Mouse (Mus musculus): Measurements from ENCODE around the gene Fam216a. TPM values are rescaled to one million over a fixed set of nuclear protein-coding genes. Genes with fewer than 3 reads are reported as not detected.
"Not testable (repeated sequence)": the region's sequence is repeated elsewhere in the genome, so short reads cannot be mapped to it uniquely, and the experiment has no call there.

Fam216a gene
- polyA plus RNA-seq (2015; fragmentation: Nextera tagmentation; extraction: Ambion mirVana), result 85.9 and 86.9 TPM in 2 replicates

DNA sequence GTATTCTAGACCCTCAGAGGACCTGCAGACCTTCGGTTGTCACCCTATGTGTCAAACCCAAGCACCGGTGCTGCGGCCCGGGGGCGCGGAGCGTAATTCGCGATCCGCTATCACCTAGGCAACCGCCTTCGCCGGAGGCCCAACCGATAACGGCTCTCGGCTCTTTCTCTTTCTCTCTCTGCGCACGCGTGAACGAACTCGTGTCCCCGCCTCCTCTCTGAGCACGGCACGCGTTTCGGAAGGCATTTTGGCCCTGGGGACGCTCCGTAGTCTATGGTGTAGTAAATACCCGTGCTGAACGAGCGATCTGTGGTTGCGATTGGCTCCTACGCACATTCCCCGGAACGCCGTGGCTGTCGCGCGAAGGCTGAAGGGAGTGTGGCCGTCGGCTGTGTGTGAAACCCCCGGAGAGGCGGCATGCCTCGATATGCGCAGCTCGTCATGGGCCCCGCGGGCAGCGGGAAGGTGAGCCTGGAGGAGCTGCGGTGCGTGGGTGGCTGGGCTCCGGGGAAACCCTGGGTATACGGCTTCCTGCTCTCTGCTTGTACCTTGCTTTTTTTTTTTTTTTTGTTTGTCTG lies at the start of gene Fam216a:
Gene Fam216a, minus strand, starts transcription at position 173 of the 578 bp plus-strand sequence.
- peak; percentile 88 for ATAC-seq (ENCODE audit: insufficient number of reproducible peaks, insufficient read depth, low FRiP score, low TSS enrichment, low read depth)

DNA sequence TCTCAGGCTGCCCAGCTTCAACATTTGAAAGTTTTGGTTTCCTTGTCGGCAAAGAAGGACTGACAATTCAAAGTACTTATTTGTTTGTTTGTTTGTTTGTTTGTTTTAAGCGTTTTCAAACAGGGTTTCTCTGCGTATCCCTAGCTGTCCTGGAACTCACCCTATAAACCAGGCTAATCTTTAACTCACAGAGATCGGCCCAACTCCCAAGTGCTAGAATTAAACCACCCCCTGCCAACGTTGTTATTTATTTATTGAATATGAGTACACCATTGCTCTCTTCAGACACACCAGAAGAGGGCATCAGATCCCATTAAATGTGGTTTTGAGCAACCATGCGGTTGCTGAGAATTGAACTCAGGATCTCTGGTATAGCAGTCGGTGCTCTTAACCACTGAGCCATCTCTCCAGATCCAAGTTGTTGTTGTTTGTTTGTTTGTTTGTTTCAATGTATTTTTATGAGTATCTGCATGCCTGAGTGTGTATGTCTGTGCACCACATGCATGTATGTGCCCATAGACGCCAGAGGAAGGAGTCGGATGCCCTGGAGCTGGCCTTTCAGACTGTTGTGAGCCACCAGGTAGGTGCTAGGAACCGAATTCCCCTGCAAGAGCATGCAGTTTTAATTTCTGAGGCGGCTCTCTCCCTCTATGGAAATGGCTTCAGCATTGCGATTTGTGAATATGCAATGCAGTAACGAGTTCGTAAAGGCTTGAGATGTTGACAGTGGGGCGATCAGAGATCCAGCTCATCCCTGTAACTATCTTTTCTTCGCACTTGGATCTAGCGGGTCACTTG lies 49.3 kb upstream of the Fam216a start, which contains the start of gene Anapc7:
Gene Anapc7, plus strand, starts transcription at position 423 of the 798 bp plus-strand sequence.
- Histone ChIP-seq H3K9me3 (no peaks in the 10 kb centered on the region), H3K27ac (peak within 1 kb of the TSS; percentile 94), H3K4me3 (peak within 1 kb of the TSS; percentile 96), H3K36me3 (peaks cover 5% of the 10 kb centered on the region; the same call in 1 of the 2 replicates), H3K27me3 (no peaks in the 10 kb centered on the region), H3K4me1 (peaks cover 12% of the 10 kb centered on the region), H3K9ac (peak within 1 kb of the TSS; percentile 98), H3K4me2 (peak within 1 kb of the TSS; percentile 92)
- ATAC-seq (ENCODE audit: insufficient number of reproducible peaks, insufficient read depth, low FRiP score, low TSS enrichment, low read depth), result no peak
- 21% methylated on average over 17 of the region's 17 CpGs for WGBS

More for the DNA sequence above, at the start of gene Fam216a:
- peaks cover 48% of the 10 kb centered on the region for H3K36me3 ChIP-seq
- peak within 1 kb of the TSS; percentile 95 for H3K27ac ChIP-seq
- no peaks in the 10 kb centered on the region for H3K9me3 ChIP-seq
- peak within 1 kb of the TSS; percentile 68 for H3K4me2 ChIP-seq
- under 1% methylated on average over 53 of the region's 53 CpGs for WGBS
- no peaks in the 10 kb centered on the region for H3K27me3 ChIP-seq
- peak within 1 kb of the TSS; percentile 87 for H3K9ac ChIP-seq
- H3K4me1 ChIP-seq, result peaks cover 20% of the 10 kb centered on the region
- peak within 1 kb of the TSS; percentile 81 for H3K4me3 ChIP-seq

DNA sequence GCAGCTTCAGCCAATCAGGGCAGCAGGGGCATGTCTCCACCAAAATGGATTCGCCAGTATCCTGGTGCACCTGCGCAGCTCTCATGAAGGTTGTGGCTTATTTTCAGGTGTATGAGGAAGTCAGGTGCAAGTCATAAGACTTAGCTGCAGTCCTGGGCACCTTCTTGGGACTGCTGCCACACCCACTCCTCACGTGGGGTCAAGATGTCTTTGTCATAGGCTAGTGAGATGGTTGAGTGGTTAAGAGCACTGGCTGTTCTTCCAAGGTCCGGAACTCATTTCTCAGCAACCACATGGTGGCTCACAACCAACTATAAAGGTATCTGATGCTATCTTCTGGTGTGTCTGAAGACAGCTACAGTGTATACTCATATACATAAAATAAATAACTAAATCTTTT lies 48.5 kb upstream of the Fam216a start:
- H3K27me3 ChIP-seq; H3K9ac ChIP-seq; H3K9me3 ChIP-seq; H3K36me3 ChIP-seq; H3K4me2 ChIP-seq; ATAC-seq (ENCODE audit: insufficient number of reproducible peaks, insufficient read depth, low FRiP score, low TSS enrichment, low read depth); H3K27ac ChIP-seq; H3K4me3 ChIP-seq: not testable (repeated sequence)
- WGBS, result 61% methylated on average over 4 of the region's 4 CpGs
- H3K4me1 ChIP-seq, result peaks cover 12% of the 10 kb centered on the region

DNA sequence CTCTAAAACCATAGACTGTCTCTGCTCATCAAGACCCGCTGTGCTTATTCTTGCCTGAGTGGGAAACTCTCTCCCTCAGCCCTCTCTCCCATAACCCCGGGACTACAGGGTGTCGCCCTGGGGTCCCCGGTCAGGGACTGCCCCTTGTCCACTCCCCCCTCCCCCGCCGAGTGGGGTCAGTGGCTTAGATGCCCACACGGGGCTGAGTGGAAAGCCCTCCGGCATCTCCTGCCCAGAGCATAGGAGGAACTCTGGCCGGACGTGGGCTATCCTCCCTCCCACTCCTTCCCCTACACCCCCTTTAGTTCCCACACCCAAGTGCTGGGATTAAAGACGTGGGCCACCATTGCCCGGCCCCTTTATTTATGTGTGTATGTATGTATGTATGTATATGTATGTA lies 43.3 kb upstream of the Fam216a start:
- Histone ChIP-seq H3K27me3 (no peaks in the 10 kb centered on the region), H3K27ac (no peak overlapping the region), H3K9me3 (no peaks in the 10 kb centered on the region; the same call in 1 of the 2 replicates), H3K36me3 (no peaks in the 10 kb centered on the region), H3K4me1 (no peaks in the 10 kb centered on the region), H3K4me3 (no peak overlapping the region), H3K4me2 (no peak overlapping the region), H3K9ac (no peak overlapping the region)
- ATAC-seq (ENCODE audit: insufficient number of reproducible peaks, insufficient read depth, low FRiP score, low TSS enrichment, low read depth), result no peak
- 86% methylated on average over 12 of the region's 12 CpGs for WGBS

DNA sequence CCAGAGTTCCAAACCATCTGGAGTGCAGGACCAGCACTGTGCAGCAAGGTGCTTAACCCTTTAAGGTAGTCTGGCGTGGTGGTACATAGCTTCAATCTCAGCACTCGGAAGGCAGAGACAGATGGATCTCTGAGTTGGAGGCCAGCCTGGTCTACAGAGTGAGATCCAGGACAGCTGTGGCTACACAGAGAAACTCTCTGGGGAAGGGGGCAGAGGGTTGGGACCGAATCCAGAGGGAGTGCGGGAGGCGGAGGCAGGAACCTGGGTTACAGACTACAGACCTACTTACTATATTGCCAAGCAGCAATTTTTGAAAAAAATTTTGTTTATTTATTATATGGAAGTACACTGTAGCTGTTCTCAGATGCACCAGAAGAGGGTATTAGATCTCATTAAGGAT lies 42.2 kb upstream of the Fam216a start:
- Histone ChIP-seq H3K4me3 (no peak overlapping the region), H3K4me1 (no peaks in the 10 kb centered on the region), H3K9ac (no peak overlapping the region), H3K27ac (no peak overlapping the region), H3K27me3 (no peaks in the 10 kb centered on the region), H3K4me2 (no peak overlapping the region), H3K36me3 (0 out of 2 replicates have a peak, but pooled peaks cover 8% of the 10 kb centered on the region), H3K9me3 (no peaks in the 10 kb centered on the region; the same call in 1 of the 2 replicates)
- WGBS, result 93% methylated on average over 5 of the region's 5 CpGs
- ATAC-seq (ENCODE audit: insufficient number of reproducible peaks, insufficient read depth, low FRiP score, low TSS enrichment, low read depth), result no peak

DNA sequence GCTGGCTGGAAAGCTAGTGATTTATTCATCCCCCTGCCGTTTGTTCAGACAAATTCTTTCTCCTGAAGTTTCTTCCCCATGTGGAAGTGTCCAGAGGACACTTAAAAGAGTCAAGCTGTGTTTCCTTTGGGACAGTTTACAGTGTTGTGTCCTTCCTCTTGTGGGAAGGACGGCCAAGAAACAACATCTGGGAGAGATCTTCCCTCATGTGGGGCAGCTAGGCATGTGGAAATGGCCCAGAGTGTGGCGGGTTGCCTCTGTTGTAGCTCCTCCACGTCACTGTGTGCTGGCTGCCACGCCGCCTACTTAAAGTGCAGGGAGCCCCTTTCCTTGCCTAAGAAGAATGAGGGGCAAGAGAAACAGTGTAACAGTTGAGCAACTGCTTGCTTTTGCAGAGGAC lies 40.7 kb upstream of the Fam216a start:
- no peak overlapping the region for H3K4me2 ChIP-seq
- H3K27ac ChIP-seq, result no peak overlapping the region
- no peaks in the 10 kb centered on the region; the same call in 1 of the 2 replicates for H3K9me3 ChIP-seq
- no peak overlapping the region for H3K4me3 ChIP-seq
- H3K4me1 ChIP-seq, result no peaks in the 10 kb centered on the region
- 59% methylated on average over 6 of the region's 6 CpGs for WGBS
- H3K27me3 ChIP-seq, result no peaks in the 10 kb centered on the region
- 0 out of 2 replicates have a peak, but pooled peaks cover 8% of the 10 kb centered on the region for H3K36me3 ChIP-seq
- no peak overlapping the region for H3K9ac ChIP-seq
- no peak for ATAC-seq (ENCODE audit: insufficient number of reproducible peaks, insufficient read depth, low FRiP score, low TSS enrichment, low read depth)

DNA sequence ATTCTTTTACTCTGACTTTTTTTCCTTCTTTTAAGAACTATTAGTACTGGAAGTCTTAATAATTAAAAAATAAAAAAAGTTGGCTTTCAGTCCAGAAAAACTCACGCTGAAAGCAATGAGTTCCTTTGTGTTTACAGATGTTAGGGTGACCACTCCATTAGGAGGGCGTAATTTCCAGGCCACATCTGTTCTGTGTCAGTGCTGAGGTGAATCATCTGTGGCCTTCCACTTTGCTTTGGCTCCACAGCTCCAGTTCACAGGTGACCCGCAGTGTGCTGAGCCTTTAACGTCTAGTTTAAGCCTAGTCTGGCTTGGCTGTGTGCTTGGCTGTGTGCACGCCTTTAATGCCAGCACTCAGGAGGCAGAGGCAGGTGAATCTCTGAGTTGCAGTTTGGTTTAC lies 39.7 kb upstream of the Fam216a start:
- ATAC-seq (ENCODE audit: insufficient number of reproducible peaks, insufficient read depth, low FRiP score, low TSS enrichment, low read depth), result no peak

DNA sequence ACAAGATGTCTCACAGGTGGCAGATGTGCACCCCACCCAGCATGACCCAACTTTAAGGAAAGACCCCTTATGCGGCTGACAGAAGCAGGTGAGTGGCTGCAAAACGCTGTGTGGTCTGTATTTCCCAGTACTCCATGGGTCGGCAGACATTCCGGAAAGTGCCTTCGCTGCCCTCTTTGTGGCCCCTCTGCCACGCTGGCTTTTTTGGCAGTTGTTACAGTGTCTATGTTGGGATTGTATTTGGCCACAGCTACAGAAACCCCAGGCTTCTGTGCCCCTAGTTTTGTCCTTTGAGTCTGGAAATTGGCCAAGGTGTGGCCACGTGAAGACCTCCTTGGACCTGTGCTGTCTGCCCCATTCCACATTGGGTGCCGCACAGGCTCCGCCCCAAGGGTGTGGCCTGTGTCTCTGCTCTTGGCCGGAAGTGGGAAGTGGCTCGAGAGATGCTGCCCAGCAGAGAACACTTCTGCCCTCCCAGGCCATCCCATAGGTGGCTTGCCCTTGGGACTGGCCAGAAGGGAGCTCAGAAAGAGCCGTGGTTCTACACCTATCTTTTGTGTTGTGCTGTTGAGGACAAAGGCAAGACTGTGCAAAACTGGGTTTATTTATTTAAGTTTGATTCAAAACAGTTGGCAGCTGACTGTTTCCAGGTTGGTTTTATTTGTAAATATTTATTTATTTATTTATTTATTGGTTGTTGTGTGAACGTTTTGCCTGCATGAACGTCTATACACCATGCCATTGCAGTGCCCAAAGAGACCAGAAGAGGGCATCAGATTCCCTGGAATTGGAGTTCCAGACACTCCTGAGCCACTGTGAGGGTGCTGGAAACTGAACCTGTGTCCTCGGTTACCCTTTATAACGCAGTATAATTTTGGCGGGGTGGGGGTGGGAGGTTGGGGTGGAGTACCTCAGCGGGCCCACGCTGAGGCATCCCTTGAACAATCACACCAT lies 37.8 kb upstream of the Fam216a start:
- peaks cover 3% of the 10 kb centered on the region; the same call in 1 of the 2 replicates for H3K9me3 ChIP-seq
- peaks cover 35% of the 10 kb centered on the region for H3K36me3 ChIP-seq
- 86% methylated on average over 19 of the region's 19 CpGs for WGBS
- H3K27ac ChIP-seq, result no peak overlapping the region
- no peak for ATAC-seq (ENCODE audit: insufficient number of reproducible peaks, insufficient read depth, low FRiP score, low TSS enrichment, low read depth)
- H3K27me3 ChIP-seq, result no peaks in the 10 kb centered on the region
- no peak overlapping the region for H3K9ac ChIP-seq
- no peak overlapping the region for H3K4me2 ChIP-seq
- no peak overlapping the region for H3K4me3 ChIP-seq
- no peaks in the 10 kb centered on the region for H3K4me1 ChIP-seq

More for the DNA sequence above, 39.7 kb upstream of the Fam216a start:
- WGBS, result 72% methylated on average over 5 of the region's 5 CpGs
- no peak overlapping the region for H3K27ac ChIP-seq
- no peaks in the 10 kb centered on the region for H3K27me3 ChIP-seq
- H3K4me3 ChIP-seq, result no peak overlapping the region
- peaks cover 15% of the 10 kb centered on the region for H3K36me3 ChIP-seq
- H3K9me3 ChIP-seq, result no peaks in the 10 kb centered on the region; the same call in 1 of the 2 replicates
- H3K4me2 ChIP-seq, result no peak overlapping the region
- no peak overlapping the region for H3K9ac ChIP-seq
- H3K4me1 ChIP-seq, result no peaks in the 10 kb centered on the region

DNA sequence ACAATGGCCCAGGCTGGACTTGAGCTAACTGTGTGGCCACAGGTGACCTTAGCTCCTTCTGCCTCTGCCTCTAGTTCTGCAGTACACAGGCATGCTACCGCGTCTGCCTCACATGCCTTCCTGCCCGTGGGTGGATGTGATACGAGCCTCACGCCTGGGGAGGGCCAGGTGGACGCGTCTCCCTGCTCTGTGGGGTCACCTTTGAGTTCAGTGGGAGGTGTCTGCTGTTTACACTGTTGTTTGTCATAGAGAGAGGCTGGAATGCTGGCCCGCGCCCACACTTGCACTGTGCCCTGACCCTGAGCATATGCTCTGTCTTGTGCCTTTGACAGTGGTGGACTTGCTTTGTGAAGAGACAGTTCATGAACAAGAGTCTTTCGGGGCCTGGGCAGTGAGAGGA lies 33.4 kb upstream of the Fam216a start:
- Histone ChIP-seq H3K36me3 (peaks cover 70% of the 10 kb centered on the region), H3K27me3 (no peaks in the 10 kb centered on the region), H3K4me1 (no peaks in the 10 kb centered on the region), H3K4me2 (no peak overlapping the region), H3K9ac (no peak overlapping the region), H3K4me3 (no peak overlapping the region), H3K9me3 (0 out of 2 replicates have a peak, but pooled peaks cover 3% of the 10 kb centered on the region), H3K27ac (no peak overlapping the region)
- WGBS, result 93% methylated on average over 10 of the region's 10 CpGs
- no peak for ATAC-seq (ENCODE audit: insufficient number of reproducible peaks, insufficient read depth, low FRiP score, low TSS enrichment, low read depth)

DNA sequence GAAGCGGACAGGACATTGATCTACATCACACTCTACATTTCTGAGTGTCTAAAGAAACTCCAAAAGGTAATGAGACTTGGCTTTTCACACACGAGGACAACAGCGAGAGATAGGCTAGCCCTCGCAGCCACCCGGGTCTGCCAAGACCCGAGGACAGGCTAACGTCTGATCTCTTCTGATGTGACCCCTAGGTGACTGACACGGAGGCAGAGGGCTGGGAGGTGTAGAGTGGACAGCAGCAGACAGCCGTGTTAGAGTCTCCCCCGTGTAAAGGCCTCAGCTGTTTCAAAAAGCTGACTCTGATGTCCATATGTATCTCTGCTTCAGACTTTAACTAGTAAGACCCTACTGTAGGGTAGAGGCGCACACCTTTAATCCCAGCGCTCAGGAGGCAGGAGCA lies 31.2 kb upstream of the Fam216a start:
- no peak overlapping the region for H3K9ac ChIP-seq
- peaks cover 78% of the 10 kb centered on the region for H3K36me3 ChIP-seq
- no peak overlapping the region for H3K27ac ChIP-seq
- no peak overlapping the region for H3K4me2 ChIP-seq
- no peaks in the 10 kb centered on the region for H3K4me1 ChIP-seq
- no peak overlapping the region for H3K4me3 ChIP-seq
- no peak for ATAC-seq (ENCODE audit: insufficient number of reproducible peaks, insufficient read depth, low FRiP score, low TSS enrichment, low read depth)
- 0 out of 2 replicates have a peak, but pooled peaks cover 3% of the 10 kb centered on the region for H3K9me3 ChIP-seq
- no peaks in the 10 kb centered on the region for H3K27me3 ChIP-seq
- 93% methylated on average over 12 of the region's 12 CpGs for WGBS

DNA sequence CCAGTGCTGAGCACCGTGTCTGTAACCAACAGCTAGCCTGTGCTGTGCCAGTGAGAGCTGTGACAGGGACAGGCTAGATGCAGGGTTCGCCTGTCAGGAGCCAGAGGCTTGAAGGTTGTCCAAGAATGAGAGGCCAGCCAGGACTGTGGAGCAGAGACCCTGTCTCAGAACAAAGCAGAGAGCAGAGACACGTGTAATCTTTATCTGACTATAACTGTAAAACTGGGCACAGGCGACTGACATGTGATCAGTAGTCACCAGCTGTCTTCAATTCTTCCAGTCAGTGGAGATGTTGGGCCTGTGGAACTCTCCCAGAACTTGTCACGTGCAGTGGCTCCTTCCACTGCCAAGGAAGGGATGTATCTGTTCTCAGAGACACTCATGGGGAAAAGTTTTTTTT lies 30.6 kb upstream of the Fam216a start:
- Histone ChIP-seq H3K4me3 (no peak overlapping the region), H3K9ac (no peak overlapping the region), H3K4me2 (no peak overlapping the region), H3K9me3 (0 out of 2 replicates have a peak, but pooled peaks cover 3% of the 10 kb centered on the region), H3K4me1 (no peaks in the 10 kb centered on the region), H3K36me3 (peaks cover 83% of the 10 kb centered on the region), H3K27ac (no peak overlapping the region), H3K27me3 (no peaks in the 10 kb centered on the region)
- no peak for ATAC-seq (ENCODE audit: insufficient number of reproducible peaks, insufficient read depth, low FRiP score, low TSS enrichment, low read depth)
- WGBS, result 82% methylated on average over 5 of the region's 5 CpGs
